Mouse (Mus musculus) hindbrain, postnatal 0 days (tissue): ENCODE measurements around the gene Wdfy3. TPM values are rescaled to one million over a fixed set of nuclear protein-coding genes. Genes with fewer than 3 reads are reported as not detected.

Experiments
- ATAC-seq: fragments of 200-750 bp; cut with Nextera tagmentation; 2 replicates; pipeline ENCODE4 v1.8.0; 2017; ENCODE audit warnings: mild to moderate bottlenecking, moderate TSS enrichment, moderate library complexity
- DNase-seq: peaks from one replicate; pipeline ENCODE4 v3.0.0-alpha.2; 2015; ENCODE audit warnings: low spot score
- H3K27ac ChIP-seq: fragments of 300-500 bp; sonication (generic); 2 replicates; pipeline ENCODE4 v1.5.1; 2014; ENCODE audit warnings: mild to moderate bottlenecking
- H3K27me3 ChIP-seq: fragments of 300-500 bp; sonication (generic); 2 replicates; pipeline ENCODE4 v1.6.1; 2014; ENCODE audit warnings: low read length, mixed read lengths; ENCODE audit not compliant: insufficient read depth
- H3K36me3 ChIP-seq: fragments of 300-500 bp; sonication (generic); 2 replicates; pipeline ENCODE4 v1.6.1; 2014; ENCODE audit warnings: low read length, mixed read lengths; ENCODE audit not compliant: insufficient read depth
- H3K4me1 ChIP-seq: fragments of 300-500 bp; sonication (generic); 2 replicates; pipeline ENCODE4 v1.6.1; 2014; ENCODE audit warnings: antibody characterized with exemption, low read length, mixed read lengths; ENCODE audit not compliant: insufficient read depth
- H3K4me2 ChIP-seq: fragments of 300-500 bp; sonication (generic); 2 replicates; pipeline ENCODE4 v1.6.1; 2014; ENCODE audit warnings: low read depth, mild to moderate bottlenecking, low read length, moderate library complexity, mixed read lengths
- H3K4me3 ChIP-seq: fragments of 300-500 bp; sonication (generic); 2 replicates; pipeline ENCODE4 v1.5.1; 2014; ENCODE audit warnings: low read length
- H3K9ac ChIP-seq: fragments of 300-500 bp; sonication (generic); replicated peaks from 2 replicates; pipeline ENCODE4 v1.6.1; 2014; ENCODE audit warnings: mild to moderate bottlenecking, low read length, moderate library complexity, mixed read lengths
- H3K9me3 ChIP-seq: fragments of 300-500 bp; sonication (generic); 2 replicates; pipeline ENCODE4 v1.6.1; 2016; ENCODE audit warnings: low read length, mixed read lengths
- CTCF ChIP-seq: IDR thresholded peaks from 2 replicates; pipeline ENCODE4 v1.5.1; 2016; ENCODE audit warnings: antibody characterized with exemption, control low read depth, low read depth
- WGBS: fragments of 180-500 bp; shearing (Covaris S2); extraction: QIAGEN DNeasy Blood & Tissue Kit; methylation state at CpG from one replicate; pipeline ENCODE4 v1.1.7; 2014; 5-methylcytosine and 5-hydroxymethylcytosine counted together
- polyA plus RNA-seq: library from polyadenylated mRNA; unstranded; fragments of >200 nt; fragmentation: Nextera tagmentation; extraction: Ambion mirVana; gene quantifications from 2 replicates; pipeline ENCODE4 v1.2.1, GENCODE M21; 2015
- total RNA-seq: library from RNA; depleted of rRNA; stranded (reverse); fragments of >200 nt; gene quantifications from 2 replicates; pipeline ENCODE4 v1.2.3, GENCODE M21; 2014

Wdfy3 gene
- total and polyA plus RNA-seq, 2 experiments from 2014 or later = 15.8 to 83.5 TPM

DNA sequence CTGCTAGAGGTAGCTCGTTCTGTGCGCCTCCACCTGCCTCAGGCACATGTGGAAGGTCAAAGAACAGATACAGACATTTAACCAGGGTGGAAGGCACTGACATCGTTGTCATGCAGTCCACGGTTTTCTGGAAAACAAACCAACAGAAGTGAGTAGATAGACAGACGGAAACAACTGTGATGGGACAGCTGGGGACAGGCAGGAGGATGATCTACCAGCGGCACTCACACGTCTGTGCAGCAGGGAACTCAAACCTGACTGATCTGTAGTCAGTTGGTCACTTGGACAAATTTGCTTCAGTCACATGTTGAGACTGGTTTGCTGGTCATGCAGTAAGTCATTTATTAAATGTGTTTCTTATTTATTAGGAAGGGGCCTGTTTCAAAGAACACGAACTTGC is 112.3 kb downstream of the Wdfy3 start:
- 86% methylated on average over 8 of the region's 8 CpGs for WGBS
- H3K36me3 ChIP-seq = peaks cover 32% of the 10 kb centered on the region; the same call in 1 of the 2 replicates
- no peak overlapping the region for H3K4me3 ChIP-seq
- H3K9ac ChIP-seq = no peak overlapping the region
- no peak for DNase-seq
- H3K9me3 ChIP-seq = no peaks in the 10 kb centered on the region
- ATAC-seq = no peak
- no peak overlapping the region for H3K4me2 ChIP-seq
- H3K27me3 ChIP-seq = no peaks in the 10 kb centered on the region
- no peaks in the 10 kb centered on the region for H3K4me1 ChIP-seq
- H3K27ac ChIP-seq = no peak overlapping the region
- TF ChIP-seq CTCF = no peak

DNA sequence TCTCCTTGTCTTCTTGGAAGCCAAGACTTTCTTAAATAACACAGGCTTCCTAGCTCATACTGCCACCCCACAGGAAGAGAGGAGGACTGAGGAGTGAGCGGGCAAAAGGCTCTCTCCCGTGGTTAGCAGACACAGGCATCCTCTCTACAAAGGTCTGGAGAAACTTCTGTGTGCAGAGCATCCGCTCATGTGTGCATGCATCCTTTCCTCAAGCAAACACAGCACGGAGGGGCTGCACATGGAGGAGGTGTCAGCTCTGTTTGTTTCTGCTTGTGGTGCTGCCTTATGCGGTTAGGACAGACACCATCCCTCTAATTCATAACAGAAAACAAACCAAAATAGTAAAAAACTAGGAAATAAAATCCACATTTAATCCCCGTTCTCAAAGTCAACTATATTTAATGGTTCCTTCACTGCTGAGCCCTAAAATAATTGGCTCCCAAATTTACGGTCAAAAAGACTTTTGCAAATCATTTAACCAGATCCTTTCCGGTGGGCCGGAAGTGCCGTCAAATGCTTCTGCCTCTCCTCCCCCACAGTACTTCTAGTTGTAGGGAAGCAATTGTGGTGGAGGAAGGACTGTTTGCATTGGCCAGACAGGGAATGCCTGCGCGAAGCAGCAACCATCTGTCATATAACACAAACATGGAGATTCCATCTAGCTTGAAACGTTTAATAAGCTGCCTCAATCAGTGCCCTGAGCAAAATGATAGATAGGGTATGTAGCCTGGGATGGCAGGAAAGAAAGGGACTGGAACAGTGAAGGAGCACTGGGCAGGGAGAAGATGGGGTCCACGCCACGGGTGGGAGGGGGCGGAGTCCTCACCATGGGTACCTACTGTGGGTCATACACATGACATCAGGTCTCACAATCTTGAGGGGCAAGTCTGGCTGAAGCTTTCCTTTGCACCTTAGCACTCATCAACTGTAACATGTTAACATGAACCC is 115.1 kb downstream of the Wdfy3 start:
- Histone ChIP-seq H3K4me1 (no peaks in the 10 kb centered on the region), H3K4me2 (no peak overlapping the region), H3K9me3 (no peaks in the 10 kb centered on the region), H3K9ac (no peak overlapping the region), H3K27me3 (no peaks in the 10 kb centered on the region), H3K4me3 (no peak overlapping the region), H3K36me3 (peaks cover 33% of the 10 kb centered on the region), H3K27ac (no peak overlapping the region)
- DNase-seq = no peak
- TF ChIP-seq CTCF = no peak
- WGBS = 88% methylated on average over 16 of the region's 16 CpGs
- no peak for ATAC-seq

DNA sequence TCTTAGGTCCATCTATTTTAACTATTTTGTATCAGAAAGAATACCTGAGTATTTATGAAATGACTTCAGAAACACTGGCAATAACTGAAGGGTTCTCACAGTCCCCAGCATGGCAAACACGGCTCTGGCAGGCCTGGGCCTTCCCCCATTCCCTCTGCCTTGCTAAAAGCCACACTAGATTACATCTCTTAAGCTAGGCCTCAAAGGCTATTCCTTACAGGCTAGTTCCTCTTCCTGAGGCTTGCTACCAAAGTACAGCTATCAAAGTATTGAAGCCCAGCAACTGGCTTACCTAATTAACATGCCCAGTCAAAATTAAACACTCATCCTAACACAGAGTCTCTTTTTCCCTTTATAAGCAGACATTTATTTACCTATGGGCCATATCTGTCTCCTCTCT is 117.8 kb downstream of the Wdfy3 start:
- Histone ChIP-seq H3K4me2 (no peak overlapping the region), H3K36me3 (peaks cover 47% of the 10 kb centered on the region), H3K27me3 (no peaks in the 10 kb centered on the region), H3K9me3 (no peaks in the 10 kb centered on the region), H3K4me1 (no peaks in the 10 kb centered on the region), H3K27ac (no peak overlapping the region), H3K4me3 (no peak overlapping the region), H3K9ac (no peak overlapping the region)
- WGBS = 100% methylated on average over 1 of the region's 1 CpGs
- no peak for TF ChIP-seq CTCF
- no peak for ATAC-seq
- DNase-seq = no peak

DNA sequence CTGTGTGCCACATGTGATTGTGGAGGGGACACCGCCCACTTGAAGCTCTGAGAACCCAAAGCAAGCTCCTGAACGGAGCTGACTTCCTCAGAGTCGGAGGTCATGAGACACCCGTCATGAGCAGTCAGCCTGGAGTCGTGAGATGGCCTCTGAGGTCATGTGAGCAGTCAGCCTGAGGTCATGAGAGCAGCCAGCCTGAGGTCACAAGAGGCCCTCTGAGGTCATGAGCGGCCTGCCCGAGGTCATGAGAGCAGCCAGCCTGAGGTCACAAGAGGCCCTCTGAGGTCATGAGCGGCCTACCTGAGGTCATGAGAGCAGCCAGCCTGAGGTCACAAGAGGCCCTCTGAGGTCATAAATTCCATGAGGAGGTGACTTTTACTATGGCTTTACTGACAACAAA is 120.4 kb downstream of the Wdfy3 start:
- Histone ChIP-seq H3K9ac (no peak overlapping the region), H3K27me3 (no peaks in the 10 kb centered on the region), H3K27ac (no peak overlapping the region), H3K36me3 (peaks cover 48% of the 10 kb centered on the region), H3K4me2 (no peak overlapping the region), H3K4me1 (no peaks in the 10 kb centered on the region), H3K4me3 (no peak overlapping the region), H3K9me3 (no peaks in the 10 kb centered on the region)
- TF ChIP-seq CTCF = no peak
- no peak for DNase-seq
- WGBS = 64% methylated on average over 8 of the region's 8 CpGs
- ATAC-seq = no peak

DNA sequence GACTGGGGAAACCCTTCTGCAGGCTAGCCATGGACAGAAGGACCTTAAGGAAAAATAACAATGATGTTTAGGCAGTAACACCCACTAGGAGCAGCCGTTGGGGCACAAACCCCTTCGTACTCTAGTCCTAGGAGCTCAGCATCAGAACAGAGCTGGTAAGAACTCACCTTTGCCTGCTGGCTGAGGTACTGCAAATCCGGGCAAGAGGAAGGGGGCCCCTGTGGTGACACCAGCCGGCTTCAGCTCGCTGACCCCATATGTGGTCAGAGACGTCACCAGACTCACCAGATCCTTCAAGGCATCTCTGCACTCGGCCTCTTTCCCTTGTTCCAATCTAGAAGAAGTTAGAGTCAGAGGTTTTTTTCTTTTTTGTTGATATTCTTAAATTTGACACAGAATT is 121.1 kb downstream of the Wdfy3 start:
- no peaks in the 10 kb centered on the region for H3K4me1 ChIP-seq
- H3K4me2 ChIP-seq = no peak overlapping the region
- H3K27me3 ChIP-seq = no peaks in the 10 kb centered on the region
- ATAC-seq (no peak), DNase-seq (no peak)
- H3K4me3 ChIP-seq = no peak overlapping the region
- no peak overlapping the region for H3K9ac ChIP-seq
- H3K27ac ChIP-seq = no peak overlapping the region
- WGBS = 83% methylated on average over 7 of the region's 7 CpGs
- no peaks in the 10 kb centered on the region for H3K9me3 ChIP-seq
- H3K36me3 ChIP-seq = peaks cover 54% of the 10 kb centered on the region
- no peak for TF ChIP-seq CTCF

DNA sequence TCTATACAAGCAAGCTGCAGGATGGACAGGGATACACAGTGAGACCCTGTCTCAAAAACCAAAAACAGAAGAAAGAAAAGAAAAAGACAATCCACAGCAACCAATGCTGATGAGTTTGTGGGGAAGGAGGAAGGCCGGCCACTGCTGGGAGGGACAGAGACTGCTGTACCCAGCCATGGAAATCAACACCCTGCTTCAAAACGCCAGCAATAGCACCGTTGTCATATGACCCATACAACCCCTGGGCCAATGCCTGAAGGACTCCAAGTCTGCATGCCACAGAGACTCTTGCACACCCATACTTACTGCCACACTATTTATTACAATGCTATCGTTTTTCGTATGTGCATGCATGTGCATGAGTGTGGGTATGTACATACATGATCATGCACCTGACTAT is 124.0 kb downstream of the Wdfy3 start:
- DNase-seq (no peak), ATAC-seq (no peak)
- WGBS = 94% methylated on average over 5 of the region's 5 CpGs
- H3K27me3 ChIP-seq = no peaks in the 10 kb centered on the region
- H3K4me1 ChIP-seq = no peaks in the 10 kb centered on the region
- TF ChIP-seq CTCF = no peak
- no peak overlapping the region for H3K4me2 ChIP-seq
- no peak overlapping the region for H3K4me3 ChIP-seq
- H3K27ac ChIP-seq = no peak overlapping the region
- no peak overlapping the region for H3K9ac ChIP-seq
- peaks cover 63% of the 10 kb centered on the region for H3K36me3 ChIP-seq
- H3K9me3 ChIP-seq = no peaks in the 10 kb centered on the region
